Mouse (Mus musculus): ENCODE measurements around the gene Dusp15.

The Dusp15 gene

GRCm38 (mm10) chr2:152930276-152930675, 21.2 kb downstream of the Dusp15 start:
- no peak for DNase-seq

DNA sequence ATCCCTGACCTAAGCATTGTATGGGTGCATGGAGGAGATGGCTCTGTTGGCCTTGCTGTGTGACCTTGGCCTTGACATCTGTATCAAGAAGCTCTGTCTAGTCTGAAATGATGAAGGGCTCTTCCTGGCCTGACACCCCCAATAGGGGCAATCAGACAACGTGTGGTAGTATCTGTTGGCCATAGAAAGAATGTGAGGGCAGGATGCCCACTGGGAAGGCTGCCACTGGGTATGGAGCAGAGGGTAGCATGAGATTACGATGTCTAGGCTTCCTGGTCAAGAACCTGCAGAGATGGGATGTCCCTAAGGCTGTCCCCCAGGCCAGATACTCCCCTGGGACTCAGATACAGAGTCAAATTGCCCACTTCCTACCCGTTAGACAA, 22.5 kb downstream of the Dusp15 start:
- DNase-seq: no peak

DNA sequence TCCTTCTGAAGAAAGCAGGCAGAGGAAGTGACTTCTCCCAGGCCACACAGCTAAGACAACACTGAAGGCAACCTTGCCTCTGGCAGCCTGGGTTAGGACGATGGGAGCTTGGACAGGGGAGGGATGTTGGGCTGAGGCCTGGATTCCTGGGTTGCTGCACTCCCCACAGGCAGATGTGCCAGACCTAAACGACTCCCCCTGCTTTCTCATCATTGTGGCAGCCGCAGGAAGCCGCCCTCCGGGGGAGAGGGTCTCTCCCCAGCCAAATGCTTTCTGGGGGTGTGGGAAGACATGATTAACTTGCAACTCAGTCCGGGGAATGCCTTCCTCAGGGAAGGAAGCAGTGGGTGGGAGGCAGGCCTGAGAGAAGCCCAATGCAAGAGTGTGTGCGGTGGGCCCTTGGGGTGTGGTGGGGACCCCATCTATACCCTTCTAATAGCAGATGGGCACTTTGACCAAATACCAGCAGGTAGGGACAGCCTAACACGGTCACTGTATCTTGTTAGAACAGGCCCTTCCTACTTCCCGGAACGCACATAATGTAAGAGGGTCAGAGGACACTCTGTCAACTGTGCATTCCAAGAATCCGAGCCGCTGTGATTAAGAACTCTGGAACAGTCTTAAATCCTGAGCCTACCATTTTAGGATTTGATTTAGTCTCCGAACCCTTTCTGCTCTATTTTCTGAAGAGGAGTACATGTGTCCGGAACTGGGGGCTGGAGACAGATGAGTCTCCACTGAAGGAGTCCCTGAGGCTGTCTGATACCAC, 23.1 kb downstream of the Dusp15 start:
- no peak for DNase-seq

DNA sequence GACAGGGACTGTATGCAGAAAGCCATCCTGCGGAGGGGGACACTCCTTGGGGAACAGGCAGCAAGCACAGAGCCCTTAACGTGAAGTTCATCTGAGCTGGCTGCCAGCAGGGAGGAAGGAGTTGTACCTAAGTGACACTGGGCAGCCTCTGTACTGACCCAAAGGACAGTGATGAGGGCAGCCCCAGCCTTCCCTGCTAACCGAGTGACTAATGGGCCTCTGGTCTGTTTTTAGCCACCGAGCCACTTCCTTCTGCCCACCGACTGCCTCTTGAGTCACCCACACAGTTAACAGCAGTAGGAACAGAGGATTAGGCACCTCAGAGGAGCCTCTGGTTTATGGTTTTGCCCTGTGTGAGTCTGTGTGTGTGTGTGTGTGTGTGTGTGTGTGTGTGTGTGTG, 24.1 kb downstream of the Dusp15 start:
- no peak for DNase-seq

GRCm38 (mm10) chr2:152926896-152927295, 24.6 kb downstream of the Dusp15 start:
- DNase-seq: no peak

GRCm38 (mm10) chr2:152925189-152925872, 26.2 kb downstream of the Dusp15 start:
- DNase-seq: no peak

GRCm38 (mm10) chr2:152924543-152924942, 27.0 kb downstream of the Dusp15 start:
- no peak for DNase-seq

- no peak for DNase-seq
These were observed 27.4 kb downstream of the Dusp15 start for GRCm38 (mm10) chr2:152924128-152924527.

DNA sequence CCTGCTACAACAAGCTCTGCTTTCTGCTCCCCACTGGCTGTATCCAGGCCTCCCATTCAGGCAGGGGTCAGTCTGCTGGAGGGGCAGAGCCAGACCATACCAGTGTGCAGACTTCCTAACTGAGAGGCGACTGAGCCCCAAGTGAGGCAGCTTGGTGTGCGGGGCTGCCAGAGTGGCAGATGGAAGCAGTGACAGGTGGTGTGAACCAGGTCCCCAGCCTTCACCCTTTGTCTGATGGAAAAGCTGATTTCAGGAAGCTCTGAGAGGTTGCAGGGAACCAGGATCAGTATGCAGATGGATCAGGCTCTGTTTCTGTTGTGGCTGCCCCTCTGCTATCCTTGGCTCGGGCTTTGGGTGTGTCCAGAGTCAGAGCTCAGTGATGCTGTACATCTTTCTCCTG, 27.9 kb downstream of the Dusp15 start:
- DNase-seq: no peak

DNA sequence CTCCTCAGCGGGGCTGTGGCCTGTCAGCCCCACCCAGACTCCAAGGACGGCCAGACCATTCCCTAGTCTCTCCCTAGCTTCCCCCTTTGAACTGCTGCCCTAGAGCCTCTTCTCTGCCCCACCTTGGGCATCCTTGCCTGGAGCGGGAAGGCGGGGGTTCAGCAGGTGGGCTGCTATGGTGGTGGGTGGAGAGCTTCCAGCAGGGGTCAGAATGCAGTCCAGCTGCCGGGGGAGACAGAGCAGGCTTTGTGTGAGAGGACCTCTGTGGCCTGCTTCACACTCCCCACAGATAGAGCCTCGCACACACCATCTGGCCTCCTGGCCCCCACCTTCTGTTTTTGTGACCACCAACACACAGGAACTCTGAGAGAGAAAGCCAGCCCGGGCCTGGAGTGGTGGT, 29.1 kb downstream of the Dusp15 start:
- DNase-seq: no peak

- no peak for DNase-seq
These were observed 33.8 kb downstream of the Dusp15 start for GRCm38 (mm10) chr2:152917671-152918070.

DNA sequence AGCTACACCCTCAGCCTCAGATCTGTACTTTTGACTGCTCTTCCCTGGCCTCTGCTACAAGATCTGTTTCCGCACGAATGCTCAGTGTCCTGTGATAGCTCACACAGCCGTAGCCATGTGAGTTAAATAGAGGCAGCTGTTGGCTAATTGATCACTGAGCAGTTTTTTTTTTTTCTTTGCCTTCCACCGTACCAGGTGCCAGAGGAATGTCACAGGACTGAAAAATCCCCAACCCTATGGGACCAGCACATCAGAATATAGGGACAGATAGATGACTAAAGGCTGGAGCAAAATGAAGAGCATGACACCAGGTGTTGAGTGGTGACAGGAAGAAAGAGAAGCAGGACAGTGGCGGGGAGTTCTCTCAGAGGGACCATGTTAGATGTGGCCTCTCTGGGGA, 35.4 kb downstream of the Dusp15 start:
- DNase-seq: no peak

DNA sequence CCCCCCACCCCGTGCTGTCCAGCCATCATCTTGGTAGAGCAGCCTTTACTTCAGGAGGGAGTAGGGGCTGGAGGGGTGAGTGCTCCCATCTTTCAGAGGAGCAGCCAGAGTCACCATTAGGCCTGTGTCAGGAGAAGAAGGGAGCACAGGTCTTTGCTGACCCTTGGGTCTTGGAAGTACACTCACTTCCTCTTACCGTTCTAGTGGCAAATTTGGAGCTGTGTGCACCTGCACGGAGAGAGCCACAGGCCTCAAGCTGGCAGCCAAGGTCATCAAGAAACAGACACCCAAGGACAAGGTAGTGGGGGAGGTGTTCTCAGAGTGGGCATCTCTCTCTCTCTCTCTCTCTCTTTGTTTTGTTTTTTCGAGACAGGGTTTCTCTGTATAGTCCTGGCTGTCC, 36.0 kb downstream of the Dusp15 start:
- DNase-seq: no peak

- peak; percentile 78 to 79 for DNase-seq
These were observed 37.0 kb downstream of the Dusp15 start for GRCm38 (mm10) chr2:152914310-152915120.

- DNase-seq: no peak
These were observed 38.0 kb downstream of the Dusp15 start for GRCm38 (mm10) chr2:152913471-152913870.

DNA sequence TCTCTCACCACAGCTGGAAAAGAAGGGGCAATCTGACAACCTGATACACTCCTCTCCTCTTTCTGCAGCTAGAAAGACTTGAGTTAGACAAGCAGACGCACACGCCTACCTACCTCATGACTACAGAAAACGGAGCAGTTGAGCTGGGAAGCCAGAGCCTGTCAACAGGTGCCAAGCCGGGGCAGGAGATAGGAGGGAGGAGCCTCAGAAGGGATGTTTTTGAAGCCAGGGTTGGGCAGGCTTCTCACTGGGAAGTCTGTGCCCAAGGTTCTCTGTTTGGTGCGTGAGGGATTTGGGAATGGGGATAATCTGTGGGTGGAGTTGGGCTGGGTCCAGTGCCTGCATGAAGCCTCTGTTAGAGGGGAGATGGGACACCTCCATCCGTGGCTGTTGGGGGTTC, 40.1 kb downstream of the Dusp15 start:
- no peak for DNase-seq

DNA sequence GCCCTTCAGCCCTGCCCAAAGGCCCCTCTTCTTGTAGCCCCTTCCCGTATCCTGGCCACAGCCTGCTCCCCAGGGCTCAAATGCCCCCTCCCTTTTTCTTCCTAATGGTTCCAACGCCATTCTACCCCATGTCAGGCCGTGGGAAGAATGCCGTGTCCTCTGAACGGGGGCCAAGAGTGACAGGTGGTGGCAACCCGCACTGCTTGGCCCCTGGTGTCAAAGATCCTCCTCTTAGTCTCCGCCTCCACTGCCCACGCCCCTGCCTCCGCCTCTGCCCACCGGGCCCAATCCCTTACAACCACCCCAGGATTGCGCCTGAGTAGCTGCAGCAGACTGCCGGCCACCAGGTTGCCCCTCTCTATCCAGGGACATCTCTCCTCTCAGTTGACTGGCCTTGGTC, 40.5 kb downstream of the Dusp15 start, which contains the start of gene Mylk2:
Mylk2 (plus strand) TSS at position 322 of the 400 bp plus-strand sequence.
- no peak for DNase-seq

DNA sequence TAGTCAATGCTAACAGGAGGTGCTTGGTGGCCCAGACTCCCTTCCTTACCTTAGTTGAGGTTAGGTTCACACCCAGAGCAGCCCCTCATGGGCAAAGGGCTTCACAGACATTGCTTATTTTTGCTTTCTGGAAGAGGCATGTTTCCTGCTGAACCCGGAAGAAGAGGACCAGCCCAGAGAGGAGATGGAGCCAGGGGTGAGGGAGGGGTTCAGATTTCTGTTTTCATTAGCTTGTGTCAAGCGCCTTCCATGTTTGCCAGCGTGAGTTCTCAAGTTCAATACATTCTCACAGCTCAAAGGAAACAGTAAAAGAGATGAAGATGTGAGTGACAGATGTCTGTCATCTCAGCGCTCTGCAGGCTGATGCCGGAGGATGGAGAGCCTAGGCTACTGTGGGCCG, 41.6 kb downstream of the Dusp15 start:
- DNase-seq: no peak

GRCm38 (mm10) chr2:152907114-152907943, 44.2 kb downstream of the Dusp15 start:
- no peak for DNase-seq

DNA sequence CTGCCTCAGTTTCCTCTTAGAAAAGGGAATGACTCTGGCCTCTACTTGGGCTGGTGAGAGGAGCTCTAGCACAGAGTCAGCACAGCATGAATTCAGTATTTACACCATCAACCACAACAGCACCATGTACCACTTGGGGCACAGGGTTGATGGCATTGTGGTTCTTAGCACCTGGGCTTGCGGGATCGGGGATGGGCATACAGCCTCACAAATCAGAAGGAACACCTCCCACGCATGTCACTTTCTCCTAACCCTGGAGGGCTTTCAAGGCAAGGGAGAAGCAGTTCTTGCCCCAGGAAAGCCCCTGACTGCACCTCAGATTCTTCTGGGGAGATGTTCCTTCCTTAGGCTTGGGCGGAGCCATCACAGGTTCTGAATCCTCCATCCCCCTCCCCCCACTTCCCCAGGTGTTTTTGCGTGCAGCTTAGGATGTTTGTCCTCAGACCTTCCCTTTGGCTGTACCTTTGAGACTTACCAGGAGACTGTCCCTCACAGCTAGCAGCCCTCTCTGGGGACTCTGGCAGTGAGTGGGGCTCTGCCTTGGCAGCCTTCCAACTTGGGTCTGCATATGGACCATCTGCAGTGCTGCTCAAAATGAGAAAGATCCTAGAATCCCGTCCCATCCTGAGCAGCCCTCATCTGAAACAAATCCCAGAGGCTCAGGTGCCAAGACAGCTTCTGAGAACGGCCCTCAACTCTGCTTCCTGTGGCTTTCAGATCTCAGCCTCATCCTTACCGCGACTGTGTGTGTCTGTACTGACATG, 45.0 kb downstream of the Dusp15 start:
- no peak for DNase-seq

DNA sequence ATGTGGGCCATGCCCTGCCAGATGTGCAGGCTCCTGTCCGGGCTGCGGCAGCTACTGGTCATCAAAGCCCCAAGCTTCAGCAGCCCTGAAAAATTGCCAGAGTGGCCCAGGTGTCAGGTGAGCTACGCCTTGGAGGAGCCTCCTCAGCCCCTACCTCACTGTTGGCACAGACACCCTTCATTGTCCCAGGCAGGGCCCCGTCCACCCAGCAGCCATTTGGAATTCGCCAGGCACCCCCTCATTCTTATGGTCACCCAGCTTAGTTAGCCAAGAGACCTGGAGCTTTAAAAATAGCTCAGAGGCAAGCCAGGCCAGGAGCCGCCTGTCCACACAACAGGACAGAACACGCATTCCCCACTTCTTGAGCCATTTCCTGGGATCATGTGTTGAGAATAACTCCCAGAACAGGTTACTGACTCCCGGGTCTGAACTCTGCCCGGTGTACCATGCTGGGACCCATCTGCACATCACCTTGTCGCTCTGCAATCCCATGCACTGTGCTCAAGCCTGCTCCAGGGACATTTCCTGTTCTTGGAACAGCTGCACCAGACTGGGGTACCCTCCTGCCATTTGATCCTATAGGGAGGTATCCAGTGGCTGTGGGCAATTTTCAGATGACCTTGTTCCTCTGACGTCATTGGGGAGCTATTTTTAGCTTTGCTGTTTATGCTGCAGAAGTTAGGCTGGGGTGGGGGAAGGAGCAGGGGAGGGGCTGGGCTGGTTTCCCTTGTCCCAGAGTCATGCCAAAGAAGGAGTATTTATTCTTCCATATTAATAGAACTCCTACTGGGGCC, 46.3 kb downstream of the Dusp15 start:
- DNase-seq: no peak

Data from B cell, adult 2 months (primary cell).